Mouse (Mus musculus) layer of hippocampus, adult 9-10 months (tissue): Measurements from ENCODE around the gene Atp2b2.

Source experiments
- DNase-seq: peaks from one replicate; pipeline ENCODE4 v3.0.0; 2022; ENCODE audit warnings: low spot score

The Atp2b2 gene

DNA sequence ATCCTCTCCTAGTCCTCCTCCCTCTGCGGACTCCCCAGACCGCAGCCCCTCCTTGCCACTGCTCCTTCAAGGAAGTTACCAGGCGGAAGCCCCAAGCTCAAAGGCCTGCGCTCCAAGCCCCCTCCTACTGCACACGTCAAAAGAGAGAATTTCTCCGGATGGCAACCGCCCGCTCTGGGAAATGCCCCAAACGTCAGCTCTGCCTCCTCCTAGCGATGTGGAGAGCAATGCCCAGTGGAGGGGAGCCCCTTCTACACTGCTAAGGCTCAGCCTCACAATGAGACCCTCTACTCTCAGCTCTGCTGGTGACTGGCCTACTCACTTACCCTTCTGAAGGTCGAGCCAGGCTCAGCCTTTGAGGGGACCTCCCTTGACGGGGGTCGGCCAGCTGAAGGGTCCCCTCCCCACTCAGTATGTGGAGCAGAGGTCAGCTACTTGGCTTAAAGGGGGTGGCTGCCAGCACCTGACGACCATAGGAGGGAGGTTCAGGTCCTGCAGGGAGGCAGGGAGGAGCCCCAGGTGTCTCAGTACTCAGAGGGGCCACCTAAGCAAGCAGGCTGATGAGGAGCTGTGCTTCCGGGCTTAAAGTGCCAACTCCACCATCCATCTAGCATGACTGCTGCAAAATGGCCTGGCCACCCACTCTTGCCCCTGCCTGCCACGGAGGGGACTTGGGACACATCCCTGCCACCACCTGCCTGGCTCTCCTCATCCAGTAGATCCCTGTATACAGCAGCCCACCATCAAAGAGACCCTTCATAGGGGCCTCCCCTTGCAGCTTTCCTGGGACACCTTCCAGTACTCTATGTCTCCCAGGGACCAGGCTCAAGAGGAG is 152.2 kb downstream of the Atp2b2 start:
- DNase-seq, result no peak

DNA sequence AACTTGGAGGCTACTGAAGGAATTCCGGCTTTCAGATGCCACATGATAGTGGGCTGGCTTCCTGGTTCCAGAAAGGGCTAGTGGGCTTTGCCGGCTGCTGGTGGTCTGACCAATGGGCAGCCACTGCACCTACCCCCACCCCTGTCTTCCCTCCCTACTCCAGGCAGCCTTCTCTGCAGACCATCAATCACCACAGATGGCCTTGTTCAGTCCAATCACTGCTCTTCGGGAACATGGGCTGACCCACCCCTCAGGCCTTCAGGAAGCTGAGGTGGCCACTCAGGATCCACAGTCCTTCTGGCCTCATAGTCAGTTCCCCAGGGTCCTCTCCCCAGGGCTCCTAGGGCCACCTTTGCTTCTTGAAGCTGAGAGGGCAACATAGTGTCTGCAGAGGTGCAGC is 153.2 kb downstream of the Atp2b2 start:
- no peak for DNase-seq

DNA sequence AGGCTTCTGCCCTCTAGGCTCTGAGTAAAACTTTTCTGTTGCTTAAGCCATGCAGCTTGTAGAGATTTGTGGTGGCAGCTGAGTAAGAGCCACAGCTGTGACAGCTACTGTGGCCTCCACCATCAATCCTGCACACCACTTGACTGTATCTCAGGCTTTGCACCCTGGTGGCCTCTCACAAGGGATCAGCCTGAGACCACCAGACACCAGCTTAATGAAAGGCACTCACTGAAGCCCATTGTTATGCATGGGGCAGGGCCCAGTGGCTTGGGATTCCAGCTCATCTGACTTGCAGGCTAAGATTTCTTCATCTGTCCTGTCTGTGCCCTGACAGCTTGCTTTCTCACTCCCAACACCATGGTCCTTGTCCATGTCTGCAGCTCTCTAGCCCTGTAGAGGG is 155.5 kb downstream of the Atp2b2 start:
- DNase-seq, result no peak

DNA sequence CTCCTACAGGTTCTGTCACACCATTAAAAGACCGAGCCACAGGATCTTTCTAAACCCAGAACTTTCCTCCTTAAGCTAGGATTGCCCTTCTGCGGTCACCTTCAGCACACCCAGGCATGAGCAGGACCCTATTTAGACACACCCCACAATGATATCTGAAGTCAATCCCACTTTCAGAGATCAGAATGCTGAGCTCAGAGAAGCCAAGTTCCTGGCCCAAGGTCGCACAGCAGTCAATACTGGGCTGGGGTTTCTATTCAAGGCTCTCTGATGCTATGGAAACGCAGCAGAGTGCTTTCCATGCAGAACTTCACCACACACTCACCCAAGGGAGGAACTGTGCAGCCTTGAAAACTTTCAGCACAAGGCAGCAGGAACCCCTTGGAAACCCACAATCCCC is 157.6 kb downstream of the Atp2b2 start:
- DNase-seq, result no peak

DNA sequence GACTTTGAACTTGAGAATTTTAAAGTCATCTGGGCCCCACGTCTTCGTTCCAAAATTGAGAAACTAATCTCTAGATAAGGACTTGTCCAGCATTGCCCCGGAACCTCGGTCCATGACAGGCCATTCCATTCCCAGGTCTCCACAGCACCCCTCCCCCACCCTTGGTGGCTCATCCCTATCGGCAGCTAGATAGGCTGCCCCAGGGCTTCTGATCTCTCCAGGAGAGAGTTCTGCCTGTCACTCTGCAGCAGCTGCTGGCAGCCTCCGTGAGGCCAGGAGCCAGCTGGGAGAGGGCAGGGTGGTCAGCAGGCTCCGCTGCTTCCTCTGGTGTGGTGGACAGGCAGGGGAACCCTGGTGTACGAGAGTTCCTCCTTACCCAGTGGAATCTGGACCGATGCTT is 159.2 kb downstream of the Atp2b2 start:
- DNase-seq, result no peak

DNA sequence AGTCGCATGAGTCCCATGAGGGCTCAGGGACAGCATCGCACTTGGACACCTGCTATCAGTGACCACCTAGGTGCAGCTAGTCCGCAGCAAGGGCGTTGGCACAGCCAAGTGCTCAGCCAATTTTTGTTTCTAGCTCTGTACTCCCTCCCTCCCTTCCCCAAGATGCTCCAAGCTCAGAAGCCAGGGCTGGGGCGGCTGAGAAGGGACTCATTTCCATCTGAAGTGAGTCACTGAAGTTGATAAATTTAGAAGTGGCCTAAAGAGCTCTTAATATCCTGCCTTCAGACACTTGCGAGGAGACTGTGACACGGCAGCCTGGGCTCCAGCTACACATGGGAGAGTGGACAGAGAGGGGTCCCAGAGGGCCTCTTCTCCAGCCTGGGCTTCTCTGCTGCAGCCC is 160.0 kb downstream of the Atp2b2 start:
- DNase-seq, result no peak

DNA sequence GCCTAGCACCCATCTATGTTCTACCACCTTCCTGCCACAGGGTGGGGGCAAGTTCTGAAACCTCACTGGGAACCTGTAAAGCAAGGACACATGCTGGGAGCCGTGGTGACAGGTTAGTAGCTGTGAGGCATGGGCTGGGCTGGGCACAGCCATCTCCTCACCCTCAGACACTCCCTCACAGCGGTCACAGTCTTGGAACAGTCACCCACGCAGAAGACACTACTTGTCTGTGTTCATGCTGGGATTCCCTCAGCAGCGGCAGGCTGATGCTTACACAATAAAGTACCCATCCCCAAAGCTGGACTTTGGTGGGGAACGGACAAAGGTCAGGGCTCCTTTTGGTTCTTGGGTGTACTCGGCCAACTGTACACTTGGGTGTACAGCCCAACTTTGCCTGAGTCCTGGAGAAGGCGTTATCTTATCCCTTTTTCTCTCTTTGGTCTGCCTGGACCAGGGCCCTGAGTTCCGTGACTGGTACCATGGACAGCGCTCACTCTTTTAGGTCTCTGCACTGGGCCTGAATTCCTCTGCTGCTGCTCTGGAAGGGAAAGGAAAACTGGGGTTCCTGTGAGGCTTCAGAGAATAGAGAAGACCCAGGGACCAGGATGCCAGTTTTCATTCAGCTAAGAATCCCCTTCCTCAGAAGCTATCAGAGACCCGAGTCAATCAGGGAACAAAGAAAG is 160.7 kb downstream of the Atp2b2 start:
- DNase-seq, result no peak

DNA sequence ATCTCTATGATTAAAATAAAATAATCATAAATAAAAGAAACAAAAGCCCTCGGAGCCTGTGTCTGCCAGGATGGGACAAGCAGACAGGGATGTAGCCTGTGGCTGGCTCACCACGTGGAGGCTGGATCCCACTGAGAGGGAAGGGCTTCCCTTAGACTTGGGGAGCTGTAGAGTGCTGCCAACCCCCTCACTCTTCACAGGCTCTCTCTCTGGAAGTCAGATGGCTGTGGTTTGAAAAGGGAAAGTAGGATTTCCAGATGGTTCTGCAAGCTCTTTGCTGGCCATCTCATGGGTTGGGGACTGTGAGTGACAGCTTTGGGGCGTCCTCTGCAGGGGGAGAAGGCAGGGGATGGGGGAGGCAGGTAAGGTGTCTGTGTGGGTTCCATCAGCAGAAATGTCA is 163.0 kb downstream of the Atp2b2 start:
- no peak for DNase-seq

DNA sequence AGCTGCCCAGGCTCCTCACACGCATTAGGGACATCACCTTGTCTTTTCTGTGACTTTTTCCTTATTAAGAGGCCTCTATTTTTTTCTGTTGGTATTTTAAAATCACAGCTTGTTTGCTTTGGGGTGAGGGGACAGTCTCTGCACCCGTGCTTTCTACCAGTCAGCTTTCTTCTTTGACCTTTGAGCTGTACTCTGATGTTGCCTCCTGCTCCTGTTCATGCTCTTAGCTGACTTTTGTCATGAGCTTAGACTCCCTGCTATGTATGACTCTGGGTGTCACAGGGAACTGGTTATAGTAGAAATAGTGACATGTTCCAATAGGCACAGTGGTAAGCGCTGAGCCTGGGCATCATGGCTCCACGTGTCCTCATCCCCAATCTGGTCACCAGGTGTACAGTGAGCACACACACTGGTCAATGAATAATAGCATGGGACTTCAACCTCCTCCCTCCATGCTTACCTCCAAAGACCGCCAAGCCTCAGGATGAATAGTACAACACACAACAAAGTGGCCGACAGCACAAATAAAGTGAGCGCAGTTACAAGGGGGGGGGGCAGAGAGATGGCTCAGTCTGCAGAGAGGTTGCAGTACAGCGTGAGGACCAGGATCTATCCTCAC is 163.8 kb downstream of the Atp2b2 start:
- DNase-seq, result no peak

DNA sequence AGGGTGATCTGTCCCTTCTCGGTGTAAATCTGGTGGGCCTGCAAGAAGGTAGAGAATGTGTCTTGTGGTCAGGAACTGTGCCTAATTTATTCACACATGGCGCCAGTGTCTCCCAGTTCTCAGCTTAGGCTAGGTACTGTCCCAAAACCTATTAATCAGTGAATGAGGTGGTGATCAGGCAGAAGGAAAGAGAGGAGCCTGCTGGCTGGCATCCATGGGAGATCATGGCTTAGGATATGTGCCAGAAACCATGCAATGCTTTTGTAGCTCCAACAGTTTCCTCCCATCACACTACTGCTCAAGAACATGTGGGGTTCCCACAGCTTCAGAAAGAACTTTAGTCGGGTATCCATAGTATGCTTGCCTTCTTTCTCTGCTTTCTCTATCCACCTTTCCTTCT is 165.8 kb downstream of the Atp2b2 start:
- no peak for DNase-seq

DNA sequence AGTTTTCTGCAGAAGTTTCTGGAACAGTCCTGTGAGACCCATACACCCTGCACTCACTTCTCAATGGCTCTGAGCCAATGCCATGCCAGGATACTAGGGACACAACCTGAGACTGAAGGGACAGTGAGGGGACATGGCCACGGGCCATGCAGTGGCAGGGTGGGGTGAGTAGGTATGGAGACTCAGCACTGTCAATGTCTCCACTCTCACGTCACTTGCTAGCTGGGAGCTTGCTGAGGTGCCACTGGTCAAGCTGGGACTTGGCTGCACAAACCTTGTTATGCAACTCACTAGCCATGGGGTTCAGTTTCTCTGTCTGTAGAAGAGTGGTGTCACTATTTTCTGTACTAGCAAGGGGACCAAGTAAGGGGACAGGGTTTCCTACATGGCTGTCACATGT is 167.2 kb downstream of the Atp2b2 start:
- no peak for DNase-seq

DNA sequence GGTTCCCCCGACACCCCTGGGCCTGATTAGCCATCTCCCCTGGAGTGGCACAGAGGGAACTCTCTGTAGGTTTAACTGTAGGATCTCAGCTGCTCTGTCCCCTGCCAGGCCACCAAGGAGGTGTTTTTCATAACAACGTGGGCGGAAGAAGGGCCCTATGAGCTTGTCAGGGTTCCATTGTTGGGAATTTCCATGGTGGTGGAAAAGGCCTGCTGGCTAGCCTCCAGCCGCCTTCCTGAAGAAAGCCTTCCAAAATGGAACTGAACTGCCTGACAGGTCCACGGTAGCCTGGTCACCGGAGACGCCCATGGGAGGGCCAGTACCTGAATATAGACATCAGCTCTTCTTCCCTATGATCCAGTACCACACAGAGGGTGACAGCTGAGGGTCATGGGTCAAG is 169.8 kb downstream of the Atp2b2 start:
- no peak for DNase-seq

DNA sequence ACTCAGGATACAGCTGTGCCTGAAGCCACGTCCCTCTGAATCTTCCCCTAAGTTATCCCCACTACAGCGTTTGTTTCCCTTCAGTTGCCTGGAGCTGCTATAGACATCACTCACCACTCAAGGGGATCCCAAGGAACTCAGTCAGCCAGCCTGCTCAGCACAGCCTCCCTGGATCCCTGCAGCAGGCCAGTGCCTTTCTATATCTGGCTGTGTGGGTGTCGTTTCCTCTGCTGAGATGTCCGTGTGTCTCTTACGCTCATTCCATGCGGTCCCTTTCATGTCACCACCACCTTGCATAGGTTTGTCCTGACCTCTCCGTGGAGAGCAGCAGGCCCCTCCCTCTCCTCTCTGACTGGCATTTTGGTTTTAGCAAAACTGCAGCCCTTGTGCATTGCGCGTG is 171.6 kb downstream of the Atp2b2 start:
- DNase-seq, result no peak

DNA sequence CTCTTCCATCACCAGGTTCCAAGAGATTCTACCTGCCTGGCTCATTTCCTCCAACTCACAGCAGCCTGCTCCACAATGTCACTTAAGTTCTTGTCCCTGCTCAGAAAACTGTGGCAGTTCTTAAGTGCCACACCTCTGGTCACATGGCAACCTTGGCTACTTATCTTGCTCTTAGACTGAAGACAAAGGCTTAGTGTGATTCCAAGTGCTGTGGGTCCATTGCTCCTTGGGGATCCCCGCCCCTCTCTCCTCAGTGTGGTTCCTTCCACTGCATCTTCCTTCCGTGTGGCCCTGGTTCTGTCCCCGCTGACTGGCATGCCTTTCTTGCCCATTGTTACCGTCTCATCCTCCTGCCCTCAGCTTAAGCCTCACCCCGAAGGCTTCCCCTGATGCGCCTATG is 173.9 kb downstream of the Atp2b2 start:
- DNase-seq, result no peak

DNA sequence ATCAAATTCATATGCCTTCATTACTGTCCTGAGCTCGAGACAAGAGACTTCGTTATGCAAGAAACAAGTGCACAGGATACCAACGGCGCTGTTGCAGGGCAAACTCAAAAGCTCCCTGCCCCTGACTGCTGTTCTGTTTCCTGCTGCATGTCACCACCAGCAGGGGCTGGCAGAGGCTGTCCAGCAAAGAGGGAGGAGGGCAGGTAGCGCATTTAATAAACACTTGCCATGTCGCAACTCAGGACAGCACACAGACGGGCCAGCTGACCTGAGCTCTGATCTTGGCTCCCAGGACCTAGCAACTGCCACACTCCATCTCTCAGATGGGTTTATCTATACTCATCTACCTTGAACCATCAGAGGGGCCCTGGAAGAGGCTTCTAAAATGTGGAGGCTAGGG is 176.7 kb downstream of the Atp2b2 start:
- no peak for DNase-seq

DNA sequence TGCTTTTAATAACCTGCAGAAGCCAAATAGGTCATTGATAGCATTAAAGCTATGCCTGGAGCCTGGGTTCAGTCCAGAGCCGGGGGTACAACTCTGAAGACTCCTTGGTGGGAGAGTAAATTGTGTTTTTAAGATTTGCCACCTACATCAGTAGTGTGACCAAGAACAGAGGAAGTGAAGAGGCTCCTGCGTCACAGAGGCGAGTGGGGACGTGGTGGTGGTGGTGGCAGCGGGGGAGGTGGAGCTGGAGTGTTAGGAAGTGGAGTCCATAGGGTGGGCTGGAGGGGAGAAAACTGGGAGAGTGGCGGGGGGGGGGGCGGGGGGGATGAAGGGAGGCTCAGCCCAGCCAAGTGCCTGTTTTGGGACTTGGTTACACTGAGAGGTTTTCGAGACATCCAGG is 177.6 kb downstream of the Atp2b2 start:
- no peak for DNase-seq

DNA sequence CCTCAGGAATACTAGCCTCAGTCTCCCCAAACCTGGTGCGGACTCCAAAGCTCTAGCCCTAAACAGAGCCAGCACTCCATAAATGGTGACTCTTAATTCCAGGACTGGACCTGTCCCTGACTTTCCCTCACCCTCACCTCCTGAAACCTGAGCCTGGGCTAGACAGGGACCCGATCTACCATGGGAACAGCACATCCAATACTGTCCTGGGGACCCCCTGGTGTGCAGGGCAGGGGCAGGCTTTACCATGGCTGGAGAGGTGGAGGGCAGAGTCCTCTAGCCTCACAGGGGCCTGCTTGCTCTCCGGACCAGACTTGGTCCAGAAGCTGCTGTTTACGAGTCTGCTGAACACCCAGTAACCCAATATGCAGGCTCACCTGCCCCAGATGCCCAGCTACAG is 179.5 kb downstream of the Atp2b2 start:
- no peak for DNase-seq

DNA sequence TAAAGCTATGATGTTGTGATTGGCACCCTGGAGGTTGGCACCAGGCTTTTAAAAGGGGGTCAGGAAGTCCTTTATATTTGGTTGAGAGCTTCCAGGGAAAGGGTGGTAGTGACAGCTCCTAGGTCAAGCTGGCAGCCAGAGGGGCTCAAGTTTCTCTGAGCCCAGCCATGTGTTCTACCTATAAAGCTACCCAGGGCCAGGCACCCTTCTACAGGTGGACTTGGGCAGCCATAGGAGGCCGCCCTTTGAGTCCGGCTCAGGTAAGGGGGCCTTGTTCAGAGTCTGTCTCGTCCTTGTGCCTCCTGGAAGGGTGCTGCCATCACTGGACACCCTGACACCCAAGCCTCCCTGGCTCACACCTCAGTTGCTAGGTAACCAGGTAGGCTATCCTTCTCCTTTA is 180.5 kb downstream of the Atp2b2 start:
- DNase-seq, result no peak

DNA sequence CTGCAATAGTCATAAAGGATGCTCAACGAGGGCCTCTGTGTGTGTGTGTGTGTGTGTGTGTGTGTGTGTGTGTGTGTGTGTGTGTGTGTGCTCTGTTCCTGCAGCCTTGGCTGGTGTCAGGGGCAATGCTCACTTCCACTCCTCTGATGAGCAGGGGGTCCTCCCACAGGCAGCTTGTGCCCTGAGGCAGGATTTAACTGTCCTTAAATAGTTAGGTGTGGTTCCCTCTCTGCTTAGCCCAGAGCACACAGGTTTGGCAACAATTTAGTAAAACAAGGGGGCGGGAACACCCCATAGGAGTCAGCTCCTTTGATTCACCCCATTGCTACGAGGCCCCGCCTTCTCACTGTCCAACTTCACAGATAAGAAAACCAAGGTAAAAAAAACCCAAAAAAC is 181.0 kb downstream of the Atp2b2 start:
- DNase-seq, result no peak

DNA sequence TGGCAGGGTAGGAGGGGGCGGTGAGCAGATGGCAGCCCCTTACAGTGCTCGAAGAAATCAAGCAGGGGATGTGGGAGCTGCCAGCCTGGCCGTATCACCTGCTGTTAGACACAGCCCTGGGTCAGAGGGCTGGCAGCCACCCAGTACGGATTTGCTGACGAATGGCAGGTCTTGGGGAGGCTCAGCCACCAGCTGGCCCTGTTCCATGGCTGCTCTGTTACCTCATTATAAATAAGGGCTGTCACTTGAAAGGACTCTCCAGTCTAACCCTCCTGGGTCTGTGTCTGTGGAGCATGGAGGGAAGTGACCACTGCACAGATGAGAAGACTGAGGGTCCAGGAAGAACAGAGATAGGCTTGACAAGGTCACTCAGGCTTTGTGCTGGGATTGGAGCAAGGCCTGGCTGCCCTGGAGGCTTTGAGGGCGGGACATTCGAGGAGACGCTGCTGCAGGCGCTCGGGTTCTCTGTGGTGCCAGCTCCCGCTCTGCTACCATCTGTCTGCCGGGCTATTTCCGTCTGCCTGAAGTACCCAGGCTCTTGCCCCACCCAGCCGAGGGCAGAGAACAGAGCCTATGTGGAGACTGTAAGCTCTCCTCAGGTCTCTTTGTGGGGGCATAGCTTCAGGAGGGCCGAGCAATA is 181.6 kb downstream of the Atp2b2 start:
- DNase-seq, result no peak

DNA sequence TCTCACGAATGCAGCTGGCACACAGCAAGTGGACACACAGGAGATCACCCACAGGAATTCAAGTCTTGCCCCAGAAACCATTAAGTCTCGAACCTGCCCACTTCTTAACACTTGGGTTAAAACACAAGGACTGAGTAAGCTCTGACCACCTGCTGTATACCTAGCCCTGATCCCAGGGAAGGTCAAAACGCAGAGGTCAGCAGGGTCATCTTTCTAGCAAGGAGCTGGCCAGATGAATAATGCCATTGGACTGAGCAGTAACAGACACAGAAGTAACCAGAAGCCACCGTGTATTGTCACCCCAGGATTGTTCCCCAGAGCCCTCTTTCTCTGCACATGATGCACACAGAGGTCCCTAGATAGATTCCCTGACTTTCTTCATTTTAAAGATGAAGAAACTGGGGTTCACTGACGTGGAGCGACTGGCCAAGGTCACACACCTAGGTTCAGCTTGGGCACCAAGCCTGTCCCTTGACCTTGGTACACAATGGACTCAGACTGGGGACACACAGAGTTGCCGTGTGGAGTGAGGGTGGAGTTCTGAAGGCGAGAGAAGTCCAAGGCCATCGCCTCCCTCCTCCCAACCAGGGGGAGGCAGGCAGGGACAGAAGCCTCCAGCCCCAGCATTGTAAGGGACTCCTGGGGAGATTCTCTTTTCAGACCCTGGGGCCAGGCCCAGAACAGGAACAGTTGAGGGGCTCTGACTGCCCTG is 182.2 kb downstream of the Atp2b2 start:
- DNase-seq, result no peak

DNA sequence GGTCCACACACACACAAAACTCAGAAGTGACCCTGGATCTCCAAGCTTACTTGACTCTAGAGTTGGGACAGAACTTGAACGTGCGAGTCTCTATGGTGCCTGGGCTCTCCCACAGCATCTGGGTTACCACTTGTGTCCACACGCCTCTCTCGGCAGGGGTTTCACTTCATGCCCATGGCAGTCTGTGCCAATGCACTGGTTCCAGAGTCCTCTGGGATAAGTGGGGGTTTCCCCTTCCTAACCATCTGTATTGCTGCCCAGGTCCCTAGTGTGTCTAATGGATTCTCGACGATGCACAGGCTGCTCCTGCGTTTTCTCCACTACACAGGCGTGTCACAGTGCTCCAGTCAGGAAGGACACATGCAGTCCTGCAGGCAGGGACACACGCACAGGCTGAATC is 184.1 kb downstream of the Atp2b2 start:
- DNase-seq, result no peak
